Mouse (Mus musculus): ENCODE results near the gene Cd37.

- no peak for TF ChIP-seq CTCF (IDR thresholded peaks at IDR 0.05; ENCODE audit: low read depth)
- TF ChIP-seq EP300 (IDR thresholded peaks at IDR 0.05; ENCODE audit: low read depth) = no peak
Measured at GRCm38 (mm10) chr7:45192585-45193310, 46.2 kb downstream of the Cd37 start.
